Mouse (Mus musculus): ENCODE measurements at regions not wholly inside any gene's neighbourhood (a gene's known extent, or its start where the extent isn't known, plus 50 kb on each side); places are given as distances from the start of the nearest gene placed in this dataset.

- Histone ChIP-seq H3K27ac (ENCODE audit: low read depth, low read length) (no peak overlapping the region), H3K9me3 (replicated peaks; ENCODE audit: control insufficient read depth, low read length) (no peaks in the 10 kb centered on the region), H3K27me3 (replicated peaks; ENCODE audit: control insufficient read depth, insufficient read depth, low read length) (no peaks in the 10 kb centered on the region), H3K9ac (ENCODE audit: low read length) (no peak overlapping the region), H3K36me3 (ENCODE audit: control insufficient read depth, insufficient read depth, low read length) (no peaks in the 10 kb centered on the region), H3K4me3 (ENCODE audit: low read depth, low read length) (no peak overlapping the region), H3K4me2 (ENCODE audit: low read length) (no peak overlapping the region), H3K4me1 (ENCODE audit: control insufficient read depth, insufficient read depth, low read length) (no peaks in the 10 kb centered on the region)
- no peak for DNase-seq (ENCODE audit: low spot score)
- ATAC-seq = no peak
- 93% methylated on average over 4 of the region's 4 CpGs for WGBS
These were observed 52.2 kb downstream of the Gm9817 start for GRCm38 (mm10) chr13:45130516-45131249.

- H3K4me2 ChIP-seq (ENCODE audit: low read length) = no peak overlapping the region
- no peaks in the 10 kb centered on the region for H3K27me3 ChIP-seq (replicated peaks; ENCODE audit: control insufficient read depth, insufficient read depth, low read length)
- no peak overlapping the region for H3K27ac ChIP-seq (ENCODE audit: low read depth, low read length)
- DNase-seq (ENCODE audit: low spot score) (no peak), ATAC-seq (no peak)
- H3K4me1 ChIP-seq (ENCODE audit: control insufficient read depth, insufficient read depth, low read length) = no peaks in the 10 kb centered on the region
- H3K4me3 ChIP-seq (ENCODE audit: low read depth, low read length) = no peak overlapping the region
- no peaks in the 10 kb centered on the region for H3K36me3 ChIP-seq (ENCODE audit: control insufficient read depth, insufficient read depth, low read length)
- H3K9me3 ChIP-seq (replicated peaks; ENCODE audit: control insufficient read depth, low read length) = no peaks in the 10 kb centered on the region
- WGBS = 87% methylated on average over 2 of the region's 2 CpGs
- H3K9ac ChIP-seq (ENCODE audit: low read length) = no peak overlapping the region
These were observed 62.1 kb downstream of the Gm9817 start for GRCm38 (mm10) chr13:45140616-45141015.

- Histone ChIP-seq H3K4me3 (ENCODE audit: low read depth, low read length) (no peak overlapping the region), H3K27ac (ENCODE audit: low read depth, low read length) (no peak overlapping the region), H3K9ac (ENCODE audit: low read length) (no peak overlapping the region), H3K4me2 (ENCODE audit: low read length) (no peak overlapping the region), H3K36me3 (ENCODE audit: control insufficient read depth, insufficient read depth, low read length) (no peaks in the 10 kb centered on the region), H3K27me3 (replicated peaks; ENCODE audit: control insufficient read depth, insufficient read depth, low read length) (no peaks in the 10 kb centered on the region), H3K4me1 (ENCODE audit: control insufficient read depth, insufficient read depth, low read length) (no peaks in the 10 kb centered on the region), H3K9me3 (replicated peaks; ENCODE audit: control insufficient read depth, low read length) (no peaks in the 10 kb centered on the region)
- peak; percentile 56 for DNase-seq (ENCODE audit: low spot score)
- no peak for ATAC-seq
- 72% methylated on average over 6 of the region's 6 CpGs for WGBS
These were observed 66.6 kb downstream of the Gm9817 start for GRCm38 (mm10) chr13:45145129-45145528.

DNA sequence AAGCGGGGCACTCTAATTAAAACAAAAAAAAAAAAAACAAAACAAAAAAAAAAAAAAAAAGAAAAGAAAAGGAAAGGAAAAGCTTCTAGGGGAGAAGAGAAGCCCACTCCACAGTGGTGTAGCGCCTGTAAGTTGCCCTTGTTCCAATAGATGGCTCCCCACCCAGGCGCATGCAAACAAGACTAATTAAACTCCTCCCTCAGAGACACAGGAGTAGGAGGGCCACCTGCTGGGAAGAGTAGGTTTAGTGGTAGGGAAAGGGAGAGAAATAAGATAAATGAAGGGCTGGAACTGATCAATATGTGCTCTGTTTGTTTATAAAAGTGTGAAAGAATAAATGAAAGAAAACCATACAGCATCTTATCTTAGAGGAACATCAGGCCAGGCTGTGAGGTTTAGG, 77.7 kb downstream of the Gm9817 start:
- Histone ChIP-seq H3K36me3 (ENCODE audit: control insufficient read depth, insufficient read depth, low read length) (no peaks in the 10 kb centered on the region), H3K9me3 (replicated peaks; ENCODE audit: control insufficient read depth, low read length) (no peaks in the 10 kb centered on the region), H3K9ac (ENCODE audit: low read length) (no peak overlapping the region), H3K27me3 (replicated peaks; ENCODE audit: control insufficient read depth, insufficient read depth, low read length) (no peaks in the 10 kb centered on the region), H3K4me3 (ENCODE audit: low read depth, low read length) (no peak overlapping the region), H3K27ac (ENCODE audit: low read depth, low read length) (no peak overlapping the region), H3K4me1 (ENCODE audit: control insufficient read depth, insufficient read depth, low read length) (no peaks in the 10 kb centered on the region), H3K4me2 (ENCODE audit: low read length) (no peak overlapping the region)
- DNase-seq (ENCODE audit: low spot score) (no peak), ATAC-seq (no peak)
- 55% methylated on average over 3 of the region's 3 CpGs for WGBS

DNA sequence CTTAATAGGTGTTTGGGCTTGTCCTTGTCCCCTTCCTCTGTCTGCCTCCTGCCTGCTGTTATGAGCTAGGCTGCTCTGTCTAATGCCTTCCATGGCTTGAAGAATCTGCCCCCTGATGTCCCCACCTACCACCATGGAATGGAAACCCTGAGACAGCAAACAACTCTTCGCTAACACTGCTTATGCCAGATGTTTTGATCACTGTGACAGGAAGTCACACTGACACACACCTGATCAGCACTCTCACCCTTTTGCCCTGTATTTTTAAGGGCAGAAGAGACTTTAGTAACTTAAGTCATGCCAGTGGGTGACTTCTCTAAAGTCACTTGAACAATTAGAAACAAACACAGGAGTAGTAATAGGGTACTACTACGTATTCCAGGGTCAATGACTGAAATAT, 78.5 kb downstream of the Gm9817 start:
- DNase-seq (ENCODE audit: low spot score) (no peak), ATAC-seq (no peak)
- Histone ChIP-seq H3K9ac (ENCODE audit: low read length) (no peak overlapping the region), H3K27ac (ENCODE audit: low read depth, low read length) (no peak overlapping the region), H3K4me3 (ENCODE audit: low read depth, low read length) (no peak overlapping the region), H3K4me2 (ENCODE audit: low read length) (no peak overlapping the region), H3K36me3 (ENCODE audit: control insufficient read depth, insufficient read depth, low read length) (no peaks in the 10 kb centered on the region), H3K4me1 (ENCODE audit: control insufficient read depth, insufficient read depth, low read length) (no peaks in the 10 kb centered on the region), H3K9me3 (replicated peaks; ENCODE audit: control insufficient read depth, low read length) (no peaks in the 10 kb centered on the region), H3K27me3 (replicated peaks; ENCODE audit: control insufficient read depth, insufficient read depth, low read length) (no peaks in the 10 kb centered on the region)
- 91% methylated on average over 2 of the region's 2 CpGs for WGBS

- no peak for DNase-seq (ENCODE audit: low spot score)
- Histone ChIP-seq H3K36me3 (ENCODE audit: control insufficient read depth, insufficient read depth, low read length) (no peaks in the 10 kb centered on the region), H3K4me2 (ENCODE audit: low read length) (no peak overlapping the region), H3K4me1 (ENCODE audit: control insufficient read depth, insufficient read depth, low read length) (no peaks in the 10 kb centered on the region), H3K27me3 (replicated peaks; ENCODE audit: control insufficient read depth, insufficient read depth, low read length) (no peaks in the 10 kb centered on the region), H3K9ac (ENCODE audit: low read length) (no peak overlapping the region), H3K27ac (ENCODE audit: low read depth, low read length) (no peak overlapping the region), H3K4me3 (ENCODE audit: low read depth, low read length) (no peak overlapping the region), H3K9me3 (replicated peaks; ENCODE audit: control insufficient read depth, low read length) (no peaks in the 10 kb centered on the region)
- WGBS = 89% methylated on average over 5 of the region's 5 CpGs
- ATAC-seq = no peak
These were observed 81.8 kb downstream of the Gm9817 start for GRCm38 (mm10) chr13:45160281-45160680.

GRCm38 (mm10) chr13:45164001-45164778, 85.7 kb downstream of the Gm9817 start:
- H3K9me3 ChIP-seq (replicated peaks; ENCODE audit: control insufficient read depth, low read length) = no peaks in the 10 kb centered on the region
- no peaks in the 10 kb centered on the region for H3K36me3 ChIP-seq (ENCODE audit: control insufficient read depth, insufficient read depth, low read length)
- WGBS = 48% methylated on average over 6 of the region's 6 CpGs
- ATAC-seq = no peak
- no peak overlapping the region for H3K27ac ChIP-seq (ENCODE audit: low read depth, low read length)
- H3K4me3 ChIP-seq (ENCODE audit: low read depth, low read length) = no peak overlapping the region
- no peak overlapping the region for H3K9ac ChIP-seq (ENCODE audit: low read length)
- H3K4me1 ChIP-seq (ENCODE audit: control insufficient read depth, insufficient read depth, low read length) = no peaks in the 10 kb centered on the region
- H3K27me3 ChIP-seq (replicated peaks; ENCODE audit: control insufficient read depth, insufficient read depth, low read length) = no peaks in the 10 kb centered on the region
- no peak overlapping the region for H3K4me2 ChIP-seq (ENCODE audit: low read length)
- no peak for DNase-seq (ENCODE audit: low spot score)

DNA sequence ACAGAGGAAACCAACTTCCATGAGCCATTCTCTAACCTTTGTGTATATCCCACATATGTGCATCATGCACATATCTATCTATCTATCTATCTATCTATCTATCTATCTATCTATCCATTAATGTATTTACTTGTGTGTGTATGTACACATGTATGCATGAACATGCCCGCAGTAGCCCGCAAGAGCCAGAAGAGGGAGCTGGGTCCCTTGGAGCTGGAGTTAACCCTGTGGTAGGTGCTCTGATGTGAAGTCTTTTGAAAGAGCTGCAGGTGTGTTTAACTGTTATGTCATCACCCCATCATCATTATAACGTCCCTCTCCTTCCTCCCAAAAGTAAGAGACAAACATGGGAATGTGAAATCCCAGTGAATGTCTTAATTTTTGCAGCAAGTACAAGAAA, 86.7 kb downstream of the Gm9817 start:
- Histone ChIP-seq H3K4me1 (ENCODE audit: control insufficient read depth, insufficient read depth, low read length) (no peaks in the 10 kb centered on the region), H3K4me2 (ENCODE audit: low read length) (no peak overlapping the region), H3K9ac (ENCODE audit: low read length) (no peak overlapping the region), H3K27ac (ENCODE audit: low read depth, low read length) (no peak overlapping the region), H3K27me3 (replicated peaks; ENCODE audit: control insufficient read depth, insufficient read depth, low read length) (no peaks in the 10 kb centered on the region), H3K9me3 (replicated peaks; ENCODE audit: control insufficient read depth, low read length) (no peaks in the 10 kb centered on the region), H3K4me3 (ENCODE audit: low read depth, low read length) (no peak overlapping the region), H3K36me3 (ENCODE audit: control insufficient read depth, insufficient read depth, low read length) (no peaks in the 10 kb centered on the region)
- WGBS = 88% methylated on average over 3 of the region's 3 CpGs
- no peak for ATAC-seq
- DNase-seq (ENCODE audit: low spot score) = no peak

DNA sequence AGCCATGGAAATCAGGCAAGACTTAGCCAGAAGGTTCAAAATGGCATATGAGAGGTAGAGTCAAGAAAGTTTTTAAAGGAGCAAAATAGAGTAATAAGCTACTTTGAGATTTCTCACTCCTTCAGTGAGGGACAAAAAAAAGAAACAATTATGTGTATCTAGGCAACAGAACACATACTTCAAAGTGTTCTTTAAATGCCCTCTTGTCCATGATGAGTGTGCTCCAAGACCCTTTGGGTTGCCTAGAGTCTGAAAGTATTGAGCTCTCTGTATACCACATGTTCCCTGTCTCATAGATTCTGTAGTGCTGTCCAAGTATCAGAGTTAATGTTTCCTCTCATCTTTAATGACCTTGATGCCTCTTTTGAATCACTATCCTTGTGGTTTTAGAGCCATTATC, 91.2 kb downstream of the Gm9817 start:
- Histone ChIP-seq H3K36me3 (ENCODE audit: control insufficient read depth, insufficient read depth, low read length) (no peaks in the 10 kb centered on the region), H3K9ac (ENCODE audit: low read length) (no peak overlapping the region), H3K4me2 (ENCODE audit: low read length) (no peak overlapping the region), H3K27me3 (replicated peaks; ENCODE audit: control insufficient read depth, insufficient read depth, low read length) (no peaks in the 10 kb centered on the region), H3K27ac (ENCODE audit: low read depth, low read length) (no peak overlapping the region), H3K4me3 (ENCODE audit: low read depth, low read length) (no peak overlapping the region), H3K4me1 (ENCODE audit: control insufficient read depth, insufficient read depth, low read length) (no peaks in the 10 kb centered on the region), H3K9me3 (replicated peaks; ENCODE audit: control insufficient read depth, low read length) (peaks cover 6% of the 10 kb centered on the region; the same call in 1 of the 2 replicates)
- no peak for DNase-seq (ENCODE audit: low spot score)
- no peak for ATAC-seq
